ENCODE assay signal across 10 mouse cellular contexts in genomic region chr5:110797696-110798095, GRCm38 (mm10). TPM values are rescaled to one million over a fixed set of nuclear protein-coding genes. Genes with fewer than 3 reads are reported as not detected.
DNase-seq lines count a peak whose midpoint lies in the region; ATAC-seq and TF ChIP-seq lines count a peak whose summit lies in the region.
"Had no signal": no experiment of that assay in that cellular context is flagged by ENCODE, and none has a peak within 500 bp of the region (broad histone marks: within the 10 kb centered on the region; RNA-seq: fewer than 3 reads in every experiment).

No protein-coding gene starts in this region.

- no peak overlapping the region for H3K9ac ChIP-seq in intestine, embryonic 15.5 days
- no peak overlapping the region for H3K9ac ChIP-seq in lung, embryonic 14.5 days
- no peak overlapping the region for H3K9ac ChIP-seq in forebrain, embryonic 14.5 days (ENCODE audit: low read length)
- H3K9ac ChIP-seq: limb, embryonic 15.5 days had no signal

- TF ChIP-seq CTCF in gastrocnemius, adult 2 months (IDR thresholded peaks at IDR 0.05), result no peak
- TF ChIP-seq CTCF in lung, embryonic 14.5 days (IDR thresholded peaks at IDR 0.05; ENCODE audit: low read depth), result no peak

- peaks cover 64% of the 10 kb centered on the region for H3K36me3 ChIP-seq in intestine, embryonic 15.5 days
- peaks cover 97% of the 10 kb centered on the region for H3K36me3 ChIP-seq in lung, embryonic 14.5 days (ENCODE audit: insufficient read depth)
- peaks cover 98% of the 10 kb centered on the region for H3K36me3 ChIP-seq in forebrain, embryonic 14.5 days (ENCODE audit: control insufficient read depth, insufficient read depth, low read length)

- H3K4me1 ChIP-seq in intestine, embryonic 15.5 days (replicated peaks), result peaks cover 4% of the 10 kb centered on the region; the same call in 1 of the 2 replicates
- no peaks in the 10 kb centered on the region for H3K4me1 ChIP-seq in lung, embryonic 14.5 days (ENCODE audit: insufficient read depth)
- H3K4me1 ChIP-seq in forebrain, embryonic 14.5 days (ENCODE audit: control insufficient read depth, insufficient read depth, low read length), result no peaks in the 10 kb centered on the region

- H3K4me3 ChIP-seq in gastrocnemius, adult 2 months, result no peak overlapping the region
- H3K4me3 ChIP-seq in intestine, embryonic 15.5 days (replicated peaks), result no peak overlapping the region
- H3K4me3 ChIP-seq in lung, embryonic 14.5 days (ENCODE audit: low read depth, low read length), result no peak overlapping the region
- H3K4me3 ChIP-seq in forebrain, embryonic 14.5 days (ENCODE audit: low read depth, low read length), result no peak overlapping the region
- H3K4me3 ChIP-seq: limb, embryonic 15.5 days had no signal

- H3K9me3 ChIP-seq in intestine, embryonic 15.5 days, result no peaks in the 10 kb centered on the region
- no peaks in the 10 kb centered on the region for H3K9me3 ChIP-seq in lung, embryonic 14.5 days (ENCODE audit: low read depth, low read length)
- no peaks in the 10 kb centered on the region for H3K9me3 ChIP-seq in forebrain, embryonic 14.5 days (replicated peaks; ENCODE audit: control insufficient read depth, low read length)
- H3K9me3 ChIP-seq: limb, embryonic 15.5 days had no signal

- WGBS in intestine, embryonic 15.5 days, result 69% methylated on average over 4 of the region's 4 CpGs
- WGBS in lung, embryonic 14.5 days, result 60% methylated on average over 4 of the region's 4 CpGs
- WGBS in forebrain, embryonic 14.5 days, result 67% methylated on average over 4 of the region's 4 CpGs

- H3K27ac ChIP-seq in gastrocnemius, adult 2 months, result peak overlapping the region; percentile 13; the same call in 1 of the 2 replicates
- H3K27ac ChIP-seq in intestine, embryonic 15.5 days, result no peak overlapping the region
- no peak overlapping the region for H3K27ac ChIP-seq in lung, embryonic 14.5 days (ENCODE audit: low read depth)
- no peak overlapping the region for H3K27ac ChIP-seq in forebrain, embryonic 14.5 days (ENCODE audit: low read depth, low read length)
- H3K27ac ChIP-seq: limb, embryonic 15.5 days had no signal

- ATAC-seq in intestine, embryonic 15.5 days, result peak; percentile 48; the same call in 1 of the 2 replicates
- no peak for ATAC-seq in lung, embryonic 14.5 days (ENCODE audit: insufficient read depth)
- ATAC-seq in forebrain, embryonic 14.5 days, result no peak

- intact Hi-C loops in gastrocnemius, adult 2 months (cut with DNase I), result no loop called here

- no peak for DNase-seq in gastrocnemius, adult 2 months
- no peak for DNase-seq in gastrocnemius, postnatal 4 days (ENCODE audit: low spot score in 2 of 2)
- peak; percentile 73 for DNase-seq in R1 (ENCODE audit: low read depth, low spot score)
- peak; percentile 39 for DNase-seq in lung, embryonic 14.5 days
- no peak for DNase-seq in spleen, postnatal 10 days (ENCODE audit: low spot score in 2 of 2)
- DNase-seq in forebrain, embryonic 14.5 days (ENCODE audit: low spot score), result no peak
- DNase-seq in layer of hippocampus, postnatal 14 days (ENCODE audit: low spot score in 2 of 2), result no peak
- DNase-seq: thymus, postnatal 36 days had no signal

- H3K4me2 ChIP-seq in intestine, embryonic 15.5 days (replicated peaks), result no peak overlapping the region
- no peak overlapping the region for H3K4me2 ChIP-seq in lung, embryonic 14.5 days
- H3K4me2 ChIP-seq in forebrain, embryonic 14.5 days (ENCODE audit: low read length), result no peak overlapping the region
- H3K4me2 ChIP-seq: limb, embryonic 15.5 days had no signal

- H3K27me3 ChIP-seq in intestine, embryonic 15.5 days (replicated peaks), result no peaks in the 10 kb centered on the region
- no peaks in the 10 kb centered on the region for H3K27me3 ChIP-seq in lung, embryonic 14.5 days (ENCODE audit: insufficient read depth, low read length)
- no peaks in the 10 kb centered on the region for H3K27me3 ChIP-seq in forebrain, embryonic 14.5 days (replicated peaks; ENCODE audit: control insufficient read depth, insufficient read depth, low read length)
- H3K27me3 ChIP-seq: limb, embryonic 15.5 days had no signal

RNA-seq across cellular contexts. Expression of gene Ulk1, which starts 12.2 kb away (rescaled TPM):
- total RNA-seq in gastrocnemius, adult 2 months (2021), result 10 to 100 TPM; 49.1 to 70.6 TPM
- 10 to 100 TPM; 34.5 to 34.7 TPM for total RNA-seq in gastrocnemius, postnatal 4 days (2021)
- polyA plus RNA-seq in intestine, embryonic 15.5 days (2015; fragmentation: Nextera tagmentation; extraction: Ambion mirVana), result 10.3 and 12.4 TPM in 2 replicates
- 35.1 and 39.2 TPM in 2 replicates for polyA plus RNA-seq in lung, embryonic 14.5 days (2014; fragmentation: Nextera tagmentation; extraction: Ambion mirVana)
- polyA plus RNA-seq in forebrain, embryonic 14.5 days (2014; fragmentation: Nextera tagmentation; extraction: Ambion mirVana), result 44.9 and 59.8 TPM in 2 replicates
- total RNA-seq in layer of hippocampus, postnatal 14 days (2021), result 10 to 100 TPM; 66.6 to 67.6 TPM

RNA-seq across cellular contexts. Expression of gene Pus1, which starts 17.2 kb away (rescaled TPM):
- 10 to 100 TPM in 1 of 2 experiments, 1 to 10 TPM in 1; 8.7 to 13.8 TPM for total RNA-seq in gastrocnemius, adult 2 months (2021)
- 10 to 100 TPM; 17.1 to 19.4 TPM for total RNA-seq in gastrocnemius, postnatal 4 days (2021)
- 64.1 and 69.3 TPM in 2 replicates for polyA plus RNA-seq in intestine, embryonic 15.5 days (2015; fragmentation: Nextera tagmentation; extraction: Ambion mirVana)
- polyA plus RNA-seq in lung, embryonic 14.5 days (2014; fragmentation: Nextera tagmentation; extraction: Ambion mirVana), result 20.6 and 22.4 TPM in 2 replicates
- 13.8 and 14.9 TPM in 2 replicates for polyA plus RNA-seq in forebrain, embryonic 14.5 days (2014; fragmentation: Nextera tagmentation; extraction: Ambion mirVana)
- total RNA-seq in layer of hippocampus, postnatal 14 days (2021), result 10 to 100 TPM; 16.1 to 18.5 TPM

RNA-seq across cellular contexts. Expression of gene Ep400, which starts 27.2 kb away (rescaled TPM):
- 10 to 100 TPM; 20.2 to 22.9 TPM for total RNA-seq in gastrocnemius, adult 2 months (2021)
- total RNA-seq in gastrocnemius, postnatal 4 days (2021), result 10 to 100 TPM; 68.4 to 78.0 TPM
- 33.6 and 37.4 TPM in 2 replicates for polyA plus RNA-seq in intestine, embryonic 15.5 days (2015; fragmentation: Nextera tagmentation; extraction: Ambion mirVana)
- 52.8 and 60.5 TPM in 2 replicates for polyA plus RNA-seq in lung, embryonic 14.5 days (2014; fragmentation: Nextera tagmentation; extraction: Ambion mirVana)
- 25.8 and 39.5 TPM in 2 replicates for polyA plus RNA-seq in forebrain, embryonic 14.5 days (2014; fragmentation: Nextera tagmentation; extraction: Ambion mirVana)
- 100 to 1,000 TPM in 1 of 2 experiments, 10 to 100 TPM in 1; 90.9 to 101 TPM for total RNA-seq in layer of hippocampus, postnatal 14 days (2021)

RNA-seq across cellular contexts. Expression of gene Hscb, which starts 41.9 kb away (rescaled TPM):
- total RNA-seq in gastrocnemius, adult 2 months (2021), result 10 to 100 TPM; 14.1 to 19.4 TPM
- total RNA-seq in gastrocnemius, postnatal 4 days (2021), result 10 to 100 TPM; 13.0 to 14.1 TPM
- polyA plus RNA-seq in intestine, embryonic 15.5 days (2015; fragmentation: Nextera tagmentation; extraction: Ambion mirVana), result 36.7 and 36.9 TPM in 2 replicates
- polyA plus RNA-seq in lung, embryonic 14.5 days (2014; fragmentation: Nextera tagmentation; extraction: Ambion mirVana), result 25.6 and 28.1 TPM in 2 replicates
- 9.1 and 11.0 TPM in 2 replicates for polyA plus RNA-seq in forebrain, embryonic 14.5 days (2014; fragmentation: Nextera tagmentation; extraction: Ambion mirVana)
- 10 to 100 TPM in 1 of 2 experiments, 1 to 10 TPM in 1; 8.9 to 10.4 TPM for total RNA-seq in layer of hippocampus, postnatal 14 days (2021)

RNA-seq across cellular contexts. Expression of gene Chek2, which starts 42.1 kb away (rescaled TPM):
- total RNA-seq in gastrocnemius, adult 2 months (2021), result 1 to 10 TPM in 1 of 2 experiments, under 1 TPM in 1; 0.92 to 1.1 TPM
- 1 to 10 TPM; 4.8 to 5.8 TPM for total RNA-seq in gastrocnemius, postnatal 4 days (2021)
- polyA plus RNA-seq in intestine, embryonic 15.5 days (2015; fragmentation: Nextera tagmentation; extraction: Ambion mirVana), result 35.7 and 36.4 TPM in 2 replicates
- polyA plus RNA-seq in lung, embryonic 14.5 days (2014; fragmentation: Nextera tagmentation; extraction: Ambion mirVana), result 32.0 and 33.8 TPM in 2 replicates
- polyA plus RNA-seq in forebrain, embryonic 14.5 days (2014; fragmentation: Nextera tagmentation; extraction: Ambion mirVana), result 10.2 and 13.9 TPM in 2 replicates
- 1 to 10 TPM; 2.3 to 2.5 TPM for total RNA-seq in layer of hippocampus, postnatal 14 days (2021)

Comparison
In these comparisons a context has a peak if more than half of its experiments do, and no peak if none do; other contexts are left out.
1. DNase-seq: peak in R1 (single experiment) and lung, embryonic 14.5 days (single experiment); none in gastrocnemius, adult 2 months (single experiment), gastrocnemius, postnatal 4 days (0 of 2), spleen, postnatal 10 days (0 of 2), forebrain, embryonic 14.5 days (single experiment) and layer of hippocampus, postnatal 14 days (0 of 2).